Mouse (Mus musculus): ENCODE data around the gene Pla2g1b. TPM values are rescaled to one million over a fixed set of nuclear protein-coding genes. Genes with fewer than 3 reads are reported as not detected.
A peak's percentile ranks its signal among the peaks of the same experiment; 100 is the strongest.
"Not testable (repeated sequence)": the region's sequence is repeated elsewhere in the genome, so short reads cannot be mapped to it uniquely, and the experiment has no call there.

Gene Pla2g1b
- polyA plus RNA-seq, 1 experiment from 2014 or later, result 0.42 TPM

DNA sequence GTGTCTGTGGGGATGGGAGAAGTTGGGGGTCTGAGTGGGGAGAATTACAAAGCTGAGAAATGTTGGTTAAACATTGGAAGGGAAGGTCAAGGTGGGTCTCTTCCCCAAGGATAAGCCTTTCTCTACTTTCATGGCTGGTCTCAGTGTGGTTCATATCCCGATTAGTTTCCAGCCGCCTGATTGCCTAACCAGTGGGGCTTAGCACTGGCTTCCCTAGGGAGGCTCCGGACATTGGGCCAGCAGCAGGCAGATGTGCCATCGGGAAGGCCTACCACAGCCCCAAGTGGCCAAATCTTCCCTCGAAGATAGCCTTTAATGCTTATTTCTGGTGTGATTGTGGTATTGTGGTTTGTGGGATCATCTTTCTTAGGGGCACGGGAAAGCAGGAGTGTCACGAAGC, 46.3 kb downstream of the Pla2g1b start:
- Histone ChIP-seq H3K27ac (no peak overlapping the region), H3K36me3 (no peaks in the 10 kb centered on the region), H3K9ac (no peak overlapping the region), H3K4me1 (peaks cover 79% of the 10 kb centered on the region), H3K4me3 (no peak overlapping the region), H3K27me3 (replicated peaks) (no peaks in the 10 kb centered on the region), H3K9me3 (replicated peaks) (no peaks in the 10 kb centered on the region), H3K4me2 (no peak overlapping the region)
- 69% methylated on average over 7 of the region's 7 CpGs for WGBS (ENCODE audit: insufficient replicate concordance)
- ATAC-seq, result no peak

DNA sequence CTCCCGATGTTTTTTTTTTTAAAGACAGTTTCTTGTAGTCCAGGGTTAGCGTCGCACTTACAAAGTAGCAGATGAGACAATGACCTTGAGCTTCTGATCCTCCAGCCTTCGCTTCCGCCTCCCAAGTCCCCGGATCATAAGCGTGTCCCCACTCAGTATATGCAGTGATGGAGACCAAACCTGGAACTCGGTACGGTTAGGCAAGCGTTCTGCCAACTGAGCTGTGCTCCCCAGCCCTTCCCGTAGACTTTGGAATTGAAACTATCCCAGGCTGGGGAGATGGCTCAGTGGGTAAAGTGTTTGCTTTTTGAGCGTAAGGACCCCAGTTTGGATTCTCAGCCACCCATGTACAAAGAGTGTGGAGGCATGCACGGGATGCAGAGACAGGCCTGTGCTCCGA, 47.2 kb downstream of the Pla2g1b start:
- Histone ChIP-seq H3K36me3 (no peaks in the 10 kb centered on the region), H3K9me3 (replicated peaks) (no peaks in the 10 kb centered on the region), H3K4me1 (peaks cover 71% of the 10 kb centered on the region), H3K9ac (no peak overlapping the region), H3K4me2 (no peak overlapping the region), H3K27me3 (replicated peaks) (no peaks in the 10 kb centered on the region), H3K27ac (no peak overlapping the region), H3K4me3 (no peak overlapping the region)
- no peak for ATAC-seq
- 84% methylated on average over 14 of the region's 14 CpGs for WGBS (ENCODE audit: insufficient replicate concordance)

DNA sequence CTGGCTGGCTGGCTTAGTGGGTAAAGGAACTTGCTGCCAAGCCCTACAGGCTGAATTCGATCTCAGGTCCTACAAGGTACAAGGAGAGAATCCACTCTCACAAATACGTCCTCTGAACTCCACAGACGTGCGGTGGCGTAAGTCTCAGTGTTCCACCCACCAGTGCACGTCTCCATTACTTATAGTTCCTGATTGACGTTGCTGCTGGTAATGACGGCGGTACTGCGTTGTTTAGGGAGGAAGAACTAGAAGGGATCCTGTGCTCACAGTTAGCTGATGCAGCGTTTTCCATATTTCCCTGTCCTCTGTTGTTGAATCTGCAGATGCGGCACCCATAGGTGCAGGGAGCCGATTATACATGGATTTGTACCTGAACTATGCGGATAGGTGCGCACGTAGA, 47.7 kb downstream of the Pla2g1b start:
- Histone ChIP-seq H3K4me1 (peaks cover 66% of the 10 kb centered on the region), H3K9me3 (replicated peaks) (no peaks in the 10 kb centered on the region), H3K36me3 (no peaks in the 10 kb centered on the region), H3K27ac (0 out of 2 replicates have a peak overlapping the region, but pooled peaks have one; percentile 28), H3K27me3 (replicated peaks) (no peaks in the 10 kb centered on the region), H3K9ac (no peak overlapping the region), H3K4me3 (no peak overlapping the region), H3K4me2 (no peak overlapping the region)
- ATAC-seq, result no peak
- WGBS (ENCODE audit: insufficient replicate concordance), result 84% methylated on average over 16 of the region's 16 CpGs

DNA sequence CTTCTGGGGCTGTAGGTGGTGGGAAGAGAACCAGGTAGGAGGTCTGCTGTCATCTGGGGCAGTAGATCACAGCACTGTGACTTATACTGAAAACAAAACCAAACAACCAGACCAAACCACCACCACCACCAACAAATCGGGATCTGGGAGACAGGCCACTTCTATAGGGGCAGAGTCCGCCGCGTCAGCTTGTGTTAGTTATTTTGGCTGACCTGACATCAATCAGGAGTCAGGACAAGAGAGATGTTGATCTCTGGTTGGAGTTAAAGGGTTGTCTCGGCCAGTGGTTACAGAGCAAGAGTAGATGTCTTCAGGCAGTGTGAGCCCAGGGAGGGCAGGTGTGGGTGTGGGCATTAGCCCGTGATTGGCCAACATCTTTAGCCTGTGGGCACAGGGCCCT, 48.3 kb downstream of the Pla2g1b start:
- 74% methylated on average over 6 of the region's 6 CpGs for WGBS (ENCODE audit: insufficient replicate concordance)
- peaks cover 64% of the 10 kb centered on the region for H3K4me1 ChIP-seq
- no peak overlapping the region for H3K4me3 ChIP-seq
- peak; percentile 45; the same call in 1 of the 2 replicates for ATAC-seq
- H3K9ac ChIP-seq, result no peak overlapping the region
- H3K9me3 ChIP-seq (replicated peaks), result no peaks in the 10 kb centered on the region
- peak overlapping the region; percentile 6 for H3K4me2 ChIP-seq
- H3K36me3 ChIP-seq, result no peaks in the 10 kb centered on the region
- peak overlapping the region; percentile 73 for H3K27ac ChIP-seq
- H3K27me3 ChIP-seq (replicated peaks), result no peaks in the 10 kb centered on the region

DNA sequence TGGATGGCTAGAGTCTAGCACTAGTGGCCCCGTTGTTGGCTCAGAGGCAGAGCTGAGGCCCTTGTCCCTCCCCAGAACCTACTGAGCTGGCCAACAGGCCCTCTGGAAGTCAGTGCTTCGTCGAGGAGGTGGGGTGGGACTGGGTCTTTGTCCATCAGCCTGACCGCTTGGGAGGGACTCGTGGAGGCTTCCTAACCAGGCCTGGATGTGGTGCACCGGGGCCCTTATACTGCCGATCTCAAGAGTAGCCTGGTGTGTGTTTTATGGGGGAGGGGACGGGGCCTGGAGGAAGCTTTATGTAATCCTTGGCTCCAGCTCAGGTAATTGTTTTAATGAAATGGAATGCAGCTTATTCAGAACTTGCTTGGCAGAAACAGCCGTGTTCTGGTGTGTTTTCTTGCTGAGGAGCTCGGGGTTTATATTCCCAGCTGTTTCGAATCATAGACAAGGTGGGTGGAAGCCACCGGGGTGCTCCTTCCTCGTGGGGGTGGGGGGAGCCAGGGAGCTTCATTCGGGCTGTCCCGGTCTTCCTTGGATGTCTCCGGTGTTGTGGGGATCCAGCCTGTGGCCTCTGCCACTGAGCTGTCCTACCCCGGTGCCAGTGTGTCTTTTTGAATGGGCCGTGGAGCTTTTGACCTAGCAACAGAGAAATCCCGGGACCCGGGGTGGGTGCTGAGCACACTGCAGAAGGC, 49.0 kb downstream of the Pla2g1b start:
- no peaks in the 10 kb centered on the region for H3K36me3 ChIP-seq
- 0 out of 2 replicates have a peak, but pooled peaks have one; percentile 4 for ATAC-seq
- WGBS (ENCODE audit: insufficient replicate concordance), result 54% methylated on average over 20 of the region's 20 CpGs
- H3K27me3 ChIP-seq (replicated peaks), result no peaks in the 10 kb centered on the region
- peak overlapping the region; percentile 6 for H3K4me2 ChIP-seq
- peaks cover 61% of the 10 kb centered on the region for H3K4me1 ChIP-seq
- H3K9me3 ChIP-seq (replicated peaks), result no peaks in the 10 kb centered on the region
- peak overlapping the region; percentile 73 for H3K27ac ChIP-seq
- no peak overlapping the region for H3K4me3 ChIP-seq
- H3K9ac ChIP-seq, result no peak overlapping the region

DNA sequence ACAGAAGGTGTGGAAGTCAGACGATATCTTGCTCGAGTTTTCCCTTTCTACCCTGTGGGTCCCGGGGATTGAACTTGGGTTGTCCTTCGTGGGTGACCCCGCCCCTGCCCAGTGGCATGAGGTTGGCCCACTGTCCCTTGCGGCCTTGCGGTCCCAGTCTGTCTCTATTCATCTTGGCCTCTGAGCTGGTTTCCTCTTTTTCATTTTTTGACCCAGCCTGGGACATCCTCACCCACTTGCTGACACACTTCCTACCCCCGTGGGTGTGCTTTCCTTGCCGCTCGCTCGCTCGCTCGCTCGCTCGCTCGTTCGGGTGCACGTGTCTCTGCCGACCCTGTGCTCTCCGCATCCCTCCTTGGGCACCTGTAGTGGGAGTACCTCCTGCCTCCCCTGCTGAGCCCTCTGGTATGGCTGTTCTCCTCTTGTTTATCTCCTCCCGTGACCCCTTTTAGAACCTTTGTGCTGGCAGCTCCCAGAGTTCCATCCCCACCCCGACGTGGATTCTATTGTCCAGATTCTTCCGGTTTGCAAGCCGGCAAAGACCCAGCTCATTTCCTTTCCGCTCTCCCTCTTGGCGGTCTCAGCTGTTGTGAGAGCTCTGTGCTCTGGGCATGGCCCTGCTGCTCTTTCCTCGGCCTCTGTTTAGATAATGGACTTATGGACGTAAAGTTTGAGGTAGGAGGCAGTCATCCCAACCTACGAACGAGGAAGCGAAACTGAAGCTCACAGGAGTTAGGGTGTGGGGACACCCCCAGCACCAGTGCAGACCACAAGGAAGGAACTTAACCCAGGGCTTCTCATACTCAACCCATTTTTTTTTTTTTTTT, 50.2 kb downstream of the Pla2g1b start:
- 43% methylated on average over 32 of the region's 32 CpGs for WGBS (ENCODE audit: insufficient replicate concordance)
- H3K4me1 ChIP-seq, result peaks cover 62% of the 10 kb centered on the region
- H3K9ac ChIP-seq, result no peak overlapping the region
- H3K36me3 ChIP-seq, result no peaks in the 10 kb centered on the region
- H3K9me3 ChIP-seq (replicated peaks), result no peaks in the 10 kb centered on the region
- H3K27me3 ChIP-seq (replicated peaks), result no peaks in the 10 kb centered on the region
- peak overlapping the region; percentile 47 for H3K4me2 ChIP-seq
- H3K27ac ChIP-seq, result peak overlapping the region; percentile 59
- no peak for ATAC-seq
- H3K4me3 ChIP-seq, result peak overlapping the region; percentile 12; the same call in 1 of the 2 replicates

DNA sequence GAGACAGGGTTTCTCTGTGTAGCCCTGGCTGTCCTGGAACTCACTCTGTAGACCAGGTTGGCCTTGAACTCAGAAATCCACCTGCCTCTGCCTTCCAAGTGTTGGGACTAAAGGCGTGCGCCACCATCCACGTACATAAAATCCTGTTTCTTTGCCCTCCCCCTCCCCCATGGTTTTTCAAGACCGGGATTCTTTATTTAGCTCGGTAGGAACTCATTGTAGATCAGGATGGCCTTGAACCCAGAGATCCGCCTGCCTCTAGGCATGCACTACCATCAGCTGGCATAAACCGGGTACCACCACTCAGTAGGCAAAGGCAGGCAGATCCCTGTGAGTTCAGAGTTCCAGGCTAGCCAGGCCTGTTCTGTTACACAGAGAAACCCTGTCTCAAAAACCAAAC, 50.8 kb downstream of the Pla2g1b start:
- Histone ChIP-seq H3K36me3 (no peaks in the 10 kb centered on the region), H3K9ac (no peak overlapping the region), H3K4me1 (peaks cover 63% of the 10 kb centered on the region), H3K9me3 (replicated peaks) (no peaks in the 10 kb centered on the region), H3K27me3 (replicated peaks) (no peaks in the 10 kb centered on the region), H3K4me3 (no peak overlapping the region), H3K27ac (peak overlapping the region; percentile 59), H3K4me2 (0 out of 2 replicates have a peak overlapping the region, but pooled peaks have one; percentile 6)
- ATAC-seq, result no peak
- 60% methylated on average over 7 of the region's 7 CpGs for WGBS (ENCODE audit: insufficient replicate concordance)

DNA sequence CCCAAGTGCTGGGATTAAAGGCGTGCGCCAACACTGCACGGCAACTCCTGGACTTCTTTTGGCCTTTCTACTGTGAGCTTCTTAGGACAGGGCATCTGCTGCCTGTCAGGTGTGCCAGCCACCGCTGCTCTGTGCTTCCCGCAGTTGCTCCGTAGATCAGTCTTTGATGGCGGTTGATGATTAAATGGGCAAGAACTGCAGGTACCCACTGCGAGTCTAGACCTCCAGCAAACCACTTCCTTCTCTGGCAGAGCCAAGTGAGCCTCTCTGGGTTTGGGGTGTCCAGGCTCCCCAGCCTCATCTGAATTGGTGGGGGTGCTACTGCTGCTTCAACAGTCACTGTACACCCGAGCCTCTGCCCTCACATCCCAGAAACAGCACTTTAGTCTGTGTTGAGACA, 51.4 kb downstream of the Pla2g1b start:
- Histone ChIP-seq H3K27me3 (replicated peaks) (no peaks in the 10 kb centered on the region), H3K36me3 (no peaks in the 10 kb centered on the region), H3K4me1 (peaks cover 68% of the 10 kb centered on the region), H3K9me3 (replicated peaks) (no peaks in the 10 kb centered on the region), H3K4me3 (no peak overlapping the region), H3K4me2 (no peak overlapping the region), H3K9ac (no peak overlapping the region), H3K27ac (no peak overlapping the region)
- 70% methylated on average over 9 of the region's 9 CpGs for WGBS (ENCODE audit: insufficient replicate concordance)
- ATAC-seq, result no peak

DNA sequence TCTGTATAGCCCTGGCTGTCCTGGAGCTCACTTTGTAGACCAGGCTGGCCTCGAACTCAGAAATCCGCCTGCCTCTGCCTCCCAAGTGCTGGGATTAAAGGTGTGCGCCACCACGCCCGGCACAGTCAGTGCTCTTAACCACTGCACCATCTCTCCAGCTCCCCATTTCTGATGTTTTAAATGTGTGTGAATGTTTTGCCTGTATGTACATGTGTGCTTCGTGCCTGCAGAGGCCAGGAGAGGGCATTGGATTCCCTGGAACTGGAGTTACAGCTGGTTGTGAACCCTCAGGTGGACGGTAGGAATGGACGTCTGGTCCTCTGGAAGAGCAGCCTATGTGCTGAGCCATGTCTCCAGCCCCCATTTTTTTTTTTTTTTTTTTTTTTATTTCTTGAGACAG, 52.2 kb downstream of the Pla2g1b start:
- H3K27ac ChIP-seq; H3K9ac ChIP-seq; H3K27me3 ChIP-seq (replicated peaks); H3K4me2 ChIP-seq; H3K4me3 ChIP-seq; ATAC-seq; H3K9me3 ChIP-seq (replicated peaks); H3K36me3 ChIP-seq: not testable (repeated sequence)
- H3K4me1 ChIP-seq, result peaks cover 75% of the 10 kb centered on the region
- 89% methylated on average over 8 of the region's 8 CpGs for WGBS (ENCODE audit: insufficient replicate concordance)

DNA sequence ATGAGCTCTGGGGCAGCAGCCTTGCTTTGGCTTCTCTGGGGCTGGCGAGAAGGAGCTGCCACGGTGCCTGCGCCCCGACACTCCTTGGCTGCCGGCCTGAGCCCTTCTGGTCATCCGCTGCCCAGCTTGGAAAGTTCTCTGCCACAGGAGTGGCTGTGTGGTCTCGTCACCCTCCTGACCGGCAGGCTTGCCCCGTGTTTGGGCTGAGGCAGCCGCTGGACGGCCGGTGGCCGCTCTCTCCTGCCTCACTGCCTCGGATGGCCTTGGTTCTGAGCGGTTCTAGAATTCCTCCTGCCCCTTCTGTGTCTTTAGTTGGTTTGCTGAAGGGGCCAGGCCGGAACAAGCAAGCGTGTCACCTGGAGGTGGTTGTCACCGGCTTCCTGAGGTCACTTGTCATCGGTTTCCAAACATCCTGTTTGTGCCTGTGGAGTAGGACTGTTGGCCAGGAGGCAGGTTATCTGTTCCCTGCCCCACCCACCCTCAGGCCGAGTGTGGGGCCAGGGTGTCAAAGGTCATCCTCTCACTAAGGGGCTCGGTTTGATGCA, 54.3 kb downstream of the Pla2g1b start:
- peaks cover 78% of the 10 kb centered on the region for H3K4me1 ChIP-seq
- peak overlapping the region; percentile 74 for H3K4me2 ChIP-seq
- no peaks in the 10 kb centered on the region for H3K36me3 ChIP-seq
- peak overlapping the region; percentile 42; the same call in 1 of the 2 replicates for H3K9ac ChIP-seq
- no peak for ATAC-seq
- no peaks in the 10 kb centered on the region for H3K27me3 ChIP-seq (replicated peaks)
- H3K27ac ChIP-seq, result peak overlapping the region; percentile 79
- H3K9me3 ChIP-seq (replicated peaks), result no peaks in the 10 kb centered on the region
- 27% methylated on average over 21 of the region's 21 CpGs for WGBS (ENCODE audit: insufficient replicate concordance)
- H3K4me3 ChIP-seq, result 0 out of 2 replicates have a peak overlapping the region, but pooled peaks have one; percentile 6

DNA sequence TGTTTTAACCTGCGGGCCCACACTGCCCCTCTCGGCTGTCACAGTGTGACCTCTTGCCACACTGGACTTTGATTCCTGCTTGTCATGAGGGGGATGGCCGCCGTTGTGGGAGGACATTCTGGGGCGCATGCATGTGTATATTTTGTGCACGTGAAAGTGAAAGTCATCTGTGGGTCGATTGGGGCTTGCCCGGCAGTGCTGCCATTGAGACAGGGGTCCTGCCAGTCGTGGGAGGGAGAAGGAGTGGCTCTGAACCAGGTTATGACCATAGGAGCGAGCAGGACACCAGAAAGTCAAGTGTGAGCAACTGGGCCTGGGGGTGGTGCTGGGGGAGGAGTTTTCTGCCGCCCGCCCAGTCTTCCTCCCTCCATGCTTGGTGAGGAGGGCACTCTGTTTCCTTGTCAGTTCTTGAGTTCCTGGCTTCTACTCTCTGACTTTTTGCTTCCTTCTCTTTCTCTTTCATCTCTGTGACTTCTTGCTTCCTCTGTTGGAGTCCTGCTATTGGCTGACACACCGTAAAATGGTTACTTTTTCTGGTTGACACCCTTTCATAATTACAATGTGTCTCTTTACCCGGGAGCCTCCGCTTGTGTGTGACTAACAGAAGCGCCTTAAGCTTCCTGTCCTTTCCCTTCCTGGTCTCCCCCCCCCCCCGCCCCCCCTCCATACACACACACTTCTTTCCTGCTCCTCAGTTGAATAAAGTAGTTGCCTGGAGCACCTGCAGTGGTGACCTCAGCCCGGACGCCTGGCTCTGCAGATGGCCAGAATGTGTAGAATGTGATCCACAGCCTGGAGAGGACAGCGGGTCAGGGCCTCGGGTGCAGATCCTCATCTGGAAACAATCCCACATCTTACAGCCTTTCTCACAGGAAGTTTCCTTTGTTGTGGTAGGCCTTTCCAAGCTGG, 55.7 kb downstream of the Pla2g1b start:
- Histone ChIP-seq H3K4me1 (peaks cover 74% of the 10 kb centered on the region), H3K9ac (peak overlapping the region; percentile 64), H3K36me3 (no peaks in the 10 kb centered on the region; the same call in 1 of the 2 replicates), H3K4me3 (peak overlapping the region; percentile 51), H3K4me2 (peak overlapping the region; percentile 74), H3K9me3 (replicated peaks) (no peaks in the 10 kb centered on the region), H3K27me3 (replicated peaks) (no peaks in the 10 kb centered on the region), H3K27ac (peak overlapping the region; percentile 79)
- 22% methylated on average over 20 of the region's 21 CpGs for WGBS (ENCODE audit: insufficient replicate concordance)
- peak; percentile 59 for ATAC-seq

Measured in liver, embryonic 12.5 days (tissue).